Mouse (Mus musculus) intestine, embryonic 16.5 days (tissue): ENCODE measurements at regions not wholly inside any gene's neighbourhood (a gene's known extent, or its start where the extent isn't known, plus 50 kb on each side); places are given as distances from the start of the nearest gene placed in this dataset.

ENCODE experiments used
- ATAC-seq: fragments of 200-750 bp; cut with Nextera tagmentation; 2 replicates; pipeline ENCODE4 v1.8.0; 2017; ENCODE audit warnings: moderate TSS enrichment, moderate library complexity
- H3K27ac ChIP-seq: fragments of 300-500 bp; sonication (generic); 2 replicates; pipeline ENCODE4 v1.5.1; 2014; ENCODE audit warnings: mild to moderate bottlenecking, low read length
- H3K27me3 ChIP-seq: fragments of 300-500 bp; sonication (generic); replicated peaks from 2 replicates; pipeline ENCODE4 v1.6.1; 2014; ENCODE audit warnings: low read length, control low read depth, mixed read lengths; ENCODE audit not compliant: control insufficient read depth, insufficient read depth
- H3K36me3 ChIP-seq: fragments of 300-500 bp; sonication (generic); 2 replicates; pipeline ENCODE4 v1.6.1; 2014; ENCODE audit warnings: low read length, control low read depth; ENCODE audit not compliant: control insufficient read depth, insufficient read depth
- H3K4me1 ChIP-seq: fragments of 300-500 bp; sonication (generic); 2 replicates; pipeline ENCODE4 v1.6.1; 2014; ENCODE audit warnings: low read length, control low read depth, mixed read lengths; ENCODE audit not compliant: control insufficient read depth, insufficient read depth
- H3K4me2 ChIP-seq: fragments of 300-500 bp; sonication (generic); 2 replicates; pipeline ENCODE4 v1.6.1; 2014; ENCODE audit warnings: low read depth, low read length, control low read depth
- H3K4me3 ChIP-seq: fragments of 300-500 bp; sonication (generic); 2 replicates; pipeline ENCODE4 v1.5.1; 2014; ENCODE audit warnings: mild to moderate bottlenecking, low read length
- H3K9ac ChIP-seq: fragments of 300-500 bp; sonication (generic); 2 replicates; pipeline ENCODE4 v1.6.1; 2014; ENCODE audit warnings: low read depth, low read length
- H3K9me3 ChIP-seq: fragments of 300-500 bp; sonication (generic); 2 replicates; pipeline ENCODE4 v1.6.1; 2016; ENCODE audit warnings: low read length, control low read depth; ENCODE audit not compliant: control insufficient read depth
- WGBS: fragments of 180-500 bp; shearing (Covaris S2); extraction: QIAGEN DNeasy Blood & Tissue Kit; methylation state at CpG from one replicate; pipeline ENCODE4 v1.1.7; 2014; 5-methylcytosine and 5-hydroxymethylcytosine counted together

DNA sequence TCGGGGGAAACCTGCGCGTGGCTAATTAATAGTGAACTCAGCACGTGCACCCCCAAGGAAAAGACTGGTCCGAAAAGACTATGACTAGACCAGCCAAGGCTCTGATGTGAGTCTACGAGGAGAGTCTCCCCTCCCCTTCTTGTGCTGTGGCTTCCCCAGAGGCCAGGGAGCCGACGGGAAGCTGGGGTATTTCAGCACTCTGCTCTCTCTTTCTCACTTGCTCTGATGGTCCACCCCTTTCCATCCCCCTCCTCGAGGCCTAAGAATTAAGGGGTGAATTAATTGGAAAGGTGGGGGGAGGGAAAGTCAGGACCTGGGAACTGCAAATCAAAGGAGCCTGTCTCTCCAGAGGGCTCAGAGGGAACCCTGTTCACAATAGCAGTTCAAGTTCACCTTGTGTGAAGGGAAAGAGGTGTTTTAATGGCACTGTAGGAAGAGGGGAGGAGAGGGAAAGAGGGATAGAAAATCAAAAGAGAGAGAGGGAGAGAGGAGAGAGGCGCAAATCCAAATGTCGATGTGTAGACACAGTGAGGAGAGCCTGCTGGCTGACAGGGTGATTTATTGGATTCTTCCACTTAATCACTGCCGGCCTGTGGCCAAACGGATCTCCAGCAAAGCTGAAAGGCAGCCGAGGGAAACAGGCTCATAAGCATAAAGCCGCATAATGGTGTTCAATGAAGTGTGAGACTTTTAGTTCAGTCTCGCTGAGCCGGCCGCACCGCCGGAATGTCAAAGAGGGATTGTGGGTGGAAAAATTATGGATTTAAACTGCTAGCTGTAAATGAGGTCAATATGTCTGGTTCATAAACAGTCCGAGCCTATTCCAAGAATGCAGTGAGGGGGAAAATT is 292.6 kb upstream of the Tle4 start:
- ATAC-seq: peak; percentile 77
- Histone ChIP-seq H3K9me3 (no peaks in the 10 kb centered on the region), H3K4me1 (0 out of 2 replicates have a peak, but pooled peaks cover 4% of the 10 kb centered on the region), H3K4me3 (peak overlapping the region; percentile 4), H3K9ac (no peak overlapping the region), H3K27me3 (peaks cover 8% of the 10 kb centered on the region; the same call in 1 of the 2 replicates), H3K36me3 (no peaks in the 10 kb centered on the region), H3K4me2 (peak overlapping the region; percentile 50), H3K27ac (no peak overlapping the region)
- 12% methylated on average over 21 of the region's 21 CpGs for WGBS

DNA sequence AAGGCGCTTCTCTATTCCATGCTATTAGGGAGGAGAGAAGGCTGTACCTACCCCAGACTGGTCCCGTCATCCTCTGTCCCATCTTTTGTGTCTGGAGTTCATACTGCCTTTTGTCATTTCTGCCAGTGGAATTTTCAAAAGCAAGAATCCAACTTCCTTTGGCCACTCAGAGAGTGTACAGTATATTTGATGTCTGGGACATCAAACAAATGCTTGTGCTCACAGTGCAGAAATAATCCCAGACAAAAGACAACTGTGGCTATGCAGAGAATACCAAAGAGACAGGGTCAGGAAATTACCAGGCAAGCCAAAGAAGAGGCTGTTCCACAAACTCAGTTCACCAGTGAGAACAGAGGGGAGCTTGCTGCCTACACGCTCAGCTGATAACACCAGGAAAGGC is 291.9 kb upstream of the Tle4 start:
- Histone ChIP-seq H3K4me2 (no peak overlapping the region), H3K4me3 (no peak overlapping the region), H3K36me3 (no peaks in the 10 kb centered on the region), H3K4me1 (0 out of 2 replicates have a peak, but pooled peaks cover 4% of the 10 kb centered on the region), H3K9ac (no peak overlapping the region), H3K9me3 (no peaks in the 10 kb centered on the region), H3K27ac (no peak overlapping the region), H3K27me3 (peaks cover 8% of the 10 kb centered on the region; the same call in 1 of the 2 replicates)
- ATAC-seq: no peak
- 71% methylated on average over 3 of the region's 3 CpGs for WGBS

DNA sequence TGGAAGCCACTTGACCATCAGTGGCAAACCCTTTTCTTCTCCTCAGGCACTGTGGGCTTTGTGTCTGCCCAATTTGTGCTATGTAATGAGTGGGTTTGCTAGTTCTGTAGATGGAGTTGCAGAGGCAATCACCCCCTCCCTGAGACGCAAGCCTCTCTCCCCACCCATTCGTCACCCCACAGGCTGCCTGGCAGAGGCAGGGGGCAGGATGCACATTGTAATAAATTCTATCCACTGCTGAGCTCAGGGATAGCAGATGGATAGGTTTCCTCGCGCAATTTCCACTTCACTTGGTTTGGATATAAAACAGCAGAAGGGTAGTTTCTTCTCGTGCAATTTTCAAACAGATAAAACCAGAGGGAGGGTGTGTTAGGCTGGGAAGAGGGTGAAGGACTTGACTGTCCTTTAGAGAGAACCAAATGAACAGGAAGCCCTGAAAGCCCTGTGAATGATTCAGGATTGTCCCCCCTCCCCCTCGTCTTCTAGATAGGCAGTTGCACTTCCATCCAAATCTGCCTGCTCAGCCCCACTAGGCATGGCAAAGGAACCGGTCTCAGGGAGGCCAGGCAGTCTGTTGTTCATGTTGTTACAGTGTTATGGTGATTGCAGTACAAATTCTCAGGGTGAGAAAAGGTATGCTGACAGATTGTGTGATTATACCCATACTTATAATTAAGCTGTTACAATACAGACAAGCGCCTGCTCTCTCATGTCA is 286.0 kb upstream of the Tle4 start:
- H3K9me3 ChIP-seq: no peaks in the 10 kb centered on the region
- H3K4me3 ChIP-seq: no peak overlapping the region
- no peak overlapping the region for H3K9ac ChIP-seq
- H3K36me3 ChIP-seq: no peaks in the 10 kb centered on the region
- 37% methylated on average over 8 of the region's 8 CpGs for WGBS
- H3K27me3 ChIP-seq: no peaks in the 10 kb centered on the region
- no peaks in the 10 kb centered on the region for H3K4me1 ChIP-seq
- H3K27ac ChIP-seq: no peak overlapping the region
- ATAC-seq: no peak
- no peak overlapping the region for H3K4me2 ChIP-seq

DNA sequence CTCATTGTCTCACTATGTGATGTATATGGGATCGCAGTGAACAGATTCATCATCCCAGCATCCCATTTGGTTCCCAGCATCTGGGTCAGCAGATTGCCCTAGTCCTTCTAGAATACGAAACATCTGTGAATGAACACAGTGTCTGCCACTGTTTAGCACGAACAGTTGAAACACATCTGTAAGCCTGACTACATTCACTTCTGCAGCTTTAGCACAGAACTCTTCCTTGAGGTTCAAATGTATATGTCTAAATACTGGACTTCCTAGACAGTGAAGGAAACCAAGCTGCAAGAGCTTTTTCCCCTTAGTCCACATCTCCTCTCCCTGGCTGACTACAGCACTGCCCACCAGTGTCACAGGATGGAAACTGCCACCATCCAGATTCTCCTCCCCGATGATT is 283.0 kb upstream of the Tle4 start:
- no peaks in the 10 kb centered on the region for H3K9me3 ChIP-seq

DNA sequence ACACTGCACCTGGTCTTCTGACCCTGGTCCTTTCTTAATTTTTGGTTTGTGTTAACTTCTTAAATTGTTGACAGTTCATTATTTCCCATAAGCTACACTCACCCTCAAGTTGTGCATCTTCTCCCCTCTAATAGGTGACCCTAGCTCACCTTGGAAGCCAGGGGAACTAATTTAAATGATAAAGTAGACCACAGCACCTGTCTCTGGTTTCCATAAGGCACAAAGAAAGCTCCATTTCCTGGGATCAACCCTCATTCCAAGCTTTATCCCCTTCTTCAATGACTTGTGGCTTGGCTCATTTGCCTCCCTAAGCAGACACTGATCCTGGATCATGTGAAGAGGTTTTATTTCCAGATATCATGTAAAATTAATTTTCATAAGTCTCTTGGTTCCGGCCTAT is 276.1 kb upstream of the Tle4 start:
- H3K4me1 ChIP-seq: no peaks in the 10 kb centered on the region
- H3K36me3 ChIP-seq: no peaks in the 10 kb centered on the region
- H3K4me2 ChIP-seq: no peak overlapping the region
- H3K9me3 ChIP-seq: no peaks in the 10 kb centered on the region
- WGBS: 94% methylated on average over 1 of the region's 1 CpGs
- ATAC-seq: no peak
- peaks cover 3% of the 10 kb centered on the region; the same call in 1 of the 2 replicates for H3K27me3 ChIP-seq
- H3K9ac ChIP-seq: no peak overlapping the region
- no peak overlapping the region for H3K27ac ChIP-seq
- H3K4me3 ChIP-seq: no peak overlapping the region

More for the DNA sequence above, 283.0 kb upstream of the Tle4 start:
- H3K9ac ChIP-seq: no peak overlapping the region
- WGBS: 73% methylated on average over 4 of the region's 4 CpGs
- H3K27me3 ChIP-seq: peaks cover 3% of the 10 kb centered on the region; the same call in 1 of the 2 replicates
- H3K4me2 ChIP-seq: no peak overlapping the region
- H3K27ac ChIP-seq: no peak overlapping the region
- ATAC-seq: 0 out of 2 replicates have a peak, but pooled peaks have one; percentile 46
- no peak overlapping the region for H3K4me3 ChIP-seq
- no peaks in the 10 kb centered on the region for H3K36me3 ChIP-seq
- no peaks in the 10 kb centered on the region for H3K4me1 ChIP-seq

DNA sequence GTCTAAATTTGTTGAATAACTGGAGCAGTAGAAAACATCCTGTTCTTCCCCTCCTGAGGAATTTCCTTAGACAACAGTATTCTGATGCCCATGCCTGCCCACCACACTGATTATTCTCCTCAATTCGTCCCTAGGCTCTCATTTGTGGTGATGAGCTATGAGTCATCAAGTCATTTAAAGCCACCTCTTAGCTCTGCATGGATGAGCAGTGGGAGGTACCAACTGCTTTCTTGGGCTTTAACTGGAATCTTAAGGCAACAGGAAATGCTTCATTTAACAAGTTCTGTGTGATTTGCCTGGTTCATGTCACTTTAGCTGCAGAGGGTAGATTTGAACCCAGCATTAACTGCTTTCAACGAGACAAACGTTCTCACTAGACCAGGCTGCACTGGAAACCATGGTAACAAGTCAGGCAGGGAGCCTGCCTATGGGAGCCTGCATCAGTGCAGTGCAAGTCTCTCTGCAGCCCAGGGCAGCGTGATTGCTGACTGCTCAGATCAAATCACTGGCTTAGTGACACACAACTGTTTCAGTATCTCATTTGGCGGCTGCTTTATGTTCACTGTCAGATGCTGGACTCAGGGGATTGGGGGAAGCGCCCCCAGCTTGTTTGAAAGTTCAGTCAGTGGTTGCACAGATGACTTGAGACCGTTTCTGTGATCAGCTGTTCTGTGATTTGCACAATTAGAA is 273.5 kb upstream of the Tle4 start:
- Histone ChIP-seq H3K27ac (no peak overlapping the region), H3K9me3 (no peaks in the 10 kb centered on the region), H3K27me3 (0 out of 2 replicates have a peak, but pooled peaks cover 2% of the 10 kb centered on the region), H3K4me3 (no peak overlapping the region), H3K36me3 (no peaks in the 10 kb centered on the region), H3K4me1 (no peaks in the 10 kb centered on the region), H3K4me2 (no peak overlapping the region), H3K9ac (no peak overlapping the region)
- no peak for ATAC-seq
- WGBS: 22% methylated on average over 7 of the region's 7 CpGs

DNA sequence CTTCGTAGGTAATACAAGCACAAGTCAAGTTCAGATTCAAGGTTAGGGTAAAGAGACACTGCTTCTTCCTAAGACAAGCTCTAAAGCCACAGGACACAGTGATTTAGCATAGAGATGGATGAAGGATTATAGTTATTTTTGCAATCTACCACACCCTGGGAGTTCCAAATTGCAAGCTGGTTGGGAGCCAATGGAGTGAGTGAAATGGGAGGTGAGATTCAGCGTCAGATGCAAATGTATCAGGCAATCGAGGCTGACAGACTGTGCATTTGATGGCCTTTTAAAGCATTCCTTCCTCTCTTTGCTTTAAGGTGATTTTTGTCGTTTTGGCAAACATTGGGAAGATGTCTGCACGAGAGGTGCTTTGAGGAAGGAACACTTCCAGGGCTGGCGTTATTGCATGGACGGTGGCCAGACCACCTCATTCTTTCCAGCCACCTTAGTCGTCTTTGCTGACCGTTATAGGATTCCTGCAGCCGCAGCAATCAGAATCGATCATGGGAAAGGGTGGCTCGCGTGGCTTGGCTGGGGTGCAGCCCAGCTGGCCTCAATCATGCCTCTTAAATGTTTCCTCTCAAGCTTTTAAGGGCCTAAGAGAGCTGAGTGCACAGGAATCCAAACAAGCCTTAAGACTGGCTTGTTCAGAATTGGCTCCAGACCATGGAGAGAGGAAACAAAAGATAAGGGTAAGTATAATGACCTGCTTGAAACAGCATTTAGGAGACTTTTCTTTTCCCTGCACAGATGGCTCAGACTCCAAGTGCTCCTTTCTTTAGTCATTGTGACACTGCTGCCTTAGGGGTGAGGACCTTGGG is 265.0 kb upstream of the Tle4 start:
- Histone ChIP-seq H3K4me2 (no peak overlapping the region), H3K4me1 (no peaks in the 10 kb centered on the region; the same call in 1 of the 2 replicates), H3K9ac (no peak overlapping the region), H3K9me3 (no peaks in the 10 kb centered on the region), H3K4me3 (no peak overlapping the region), H3K27ac (no peak overlapping the region), H3K27me3 (no peaks in the 10 kb centered on the region), H3K36me3 (no peaks in the 10 kb centered on the region)
- WGBS: 36% methylated on average over 13 of the region's 13 CpGs
- ATAC-seq: no peak

DNA sequence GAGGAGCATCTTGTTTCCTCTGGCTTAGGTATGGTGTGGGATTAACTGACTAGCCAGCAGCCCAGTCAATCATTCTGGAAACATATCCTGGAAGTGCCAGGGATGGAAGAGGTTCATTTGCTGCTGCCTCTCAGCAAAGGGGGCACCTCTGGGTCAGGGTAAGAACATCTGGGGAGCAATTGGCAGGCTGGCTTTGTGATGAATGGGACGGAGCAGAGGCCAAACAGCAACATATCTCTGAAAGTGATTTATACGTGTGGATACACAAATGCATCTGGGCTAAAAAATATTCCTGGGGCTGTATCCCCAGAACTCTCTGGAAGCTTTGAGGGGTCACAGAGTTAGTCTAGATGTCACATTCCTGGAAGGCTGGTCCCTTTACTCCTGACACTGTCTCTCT is 257.2 kb upstream of the Tle4 start:
- no peak overlapping the region for H3K4me2 ChIP-seq
- H3K36me3 ChIP-seq: no peaks in the 10 kb centered on the region
- ATAC-seq: no peak
- WGBS: 50% methylated on average over 2 of the region's 2 CpGs
- H3K4me3 ChIP-seq: no peak overlapping the region
- no peak overlapping the region for H3K9ac ChIP-seq
- H3K4me1 ChIP-seq: no peaks in the 10 kb centered on the region
- H3K27ac ChIP-seq: no peak overlapping the region
- no peaks in the 10 kb centered on the region for H3K27me3 ChIP-seq
- no peaks in the 10 kb centered on the region for H3K9me3 ChIP-seq
